Mouse (Mus musculus) neural tube, embryonic 14.5 days (tissue): ENCODE measurements around the gene Gpc6. TPM values are rescaled to one million over a fixed set of nuclear protein-coding genes. Genes with fewer than 3 reads are reported as not detected.
A peak's percentile ranks its signal among the peaks of the same experiment; 100 is the strongest.

ENCODE experiments used
- ATAC-seq: fragments of 200-750 bp; cut with Nextera tagmentation; 2 replicates; pipeline ENCODE4 v1.8.0; 2017; ENCODE audit warnings: low read depth, mild to moderate bottlenecking, moderate TSS enrichment, moderate library complexity
- H3K27ac ChIP-seq: fragments of 300-500 bp; sonication (generic); 2 replicates; pipeline ENCODE4 v1.5.1; 2014; ENCODE audit warnings: low read depth, mild to moderate bottlenecking, control low read depth, low read length, moderate library complexity, mixed read lengths
- H3K27me3 ChIP-seq: fragments of 300-500 bp; sonication (generic); 2 replicates; pipeline ENCODE4 v1.6.1; 2014; ENCODE audit warnings: low read length; ENCODE audit not compliant: control insufficient read depth, insufficient read depth
- H3K36me3 ChIP-seq: fragments of 300-500 bp; sonication (generic); 2 replicates; pipeline ENCODE4 v1.6.1; 2014; ENCODE audit warnings: low read length, mixed read lengths; ENCODE audit not compliant: control insufficient read depth, insufficient read depth
- H3K4me1 ChIP-seq: fragments of 300-500 bp; sonication (generic); 2 replicates; pipeline ENCODE4 v1.6.1; 2014; ENCODE audit warnings: low read length; ENCODE audit not compliant: control insufficient read depth, insufficient read depth
- H3K4me2 ChIP-seq: fragments of 300-500 bp; sonication (generic); 2 replicates; pipeline ENCODE4 v1.6.1; 2014; ENCODE audit warnings: mild to moderate bottlenecking, low read depth, low read length, control low read depth
- H3K4me3 ChIP-seq: fragments of 300-500 bp; sonication (generic); 2 replicates; pipeline ENCODE4 v1.5.1; 2014; ENCODE audit warnings: low read depth, low read length, control low read depth, mixed read lengths
- H3K9ac ChIP-seq: fragments of 300-500 bp; sonication (generic); replicated peaks from 2 replicates; pipeline ENCODE4 v1.6.1; 2014; ENCODE audit warnings: low read depth, mild to moderate bottlenecking, control low read depth, low read length, mixed read lengths
- H3K9me3 ChIP-seq: fragments of 300-500 bp; sonication (generic); 2 replicates; pipeline ENCODE4 v1.6.1; 2016; ENCODE audit warnings: low read length; ENCODE audit not compliant: control insufficient read depth
- WGBS: fragments of 180-500 bp; shearing (Covaris S2); extraction: QIAGEN DNeasy Blood & Tissue Kit; methylation state at CpG from one replicate; pipeline ENCODE4 v1.1.7; 2014; 5-methylcytosine and 5-hydroxymethylcytosine counted together
- polyA plus RNA-seq: library from polyadenylated mRNA; unstranded; fragments of >200 nt; fragmentation: Nextera tagmentation; extraction: Ambion mirVana; gene quantifications from 2 replicates; pipeline ENCODE4 v1.2.1, GENCODE M21; 2014

The Gpc6 gene
- polyA plus RNA-seq, 1 experiment from 2014 or later, result 20.8 TPM

- 47% methylated on average over 6 of the region's 6 CpGs for WGBS
- Histone ChIP-seq H3K36me3 (no peaks in the 10 kb centered on the region), H3K9me3 (no peaks in the 10 kb centered on the region), H3K27me3 (no peaks in the 10 kb centered on the region), H3K4me1 (0 out of 2 replicates have a peak, but pooled peaks cover 7% of the 10 kb centered on the region), H3K27ac (peak overlapping the region; percentile 29; the same call in 1 of the 2 replicates), H3K9ac (no peak overlapping the region), H3K4me2 (no peak overlapping the region), H3K4me3 (no peak overlapping the region)
- peak; percentile 76 for ATAC-seq
Observed at GRCm38 (mm10) chr14:117141077-117141848, 216.1 kb downstream of the Gpc6 start.

- WGBS, result 67% methylated on average over 4 of the region's 4 CpGs
- ATAC-seq, result no peak
Observed at GRCm38 (mm10) chr14:117146089-117146488, 221.0 kb downstream of the Gpc6 start.

GRCm38 (mm10) chr14:117146665-117147064 is 221.6 kb downstream of the Gpc6 start:
- WGBS, result 78% methylated on average over 4 of the region's 4 CpGs
- Histone ChIP-seq H3K4me1 (no peaks in the 10 kb centered on the region), H3K36me3 (no peaks in the 10 kb centered on the region), H3K9me3 (no peaks in the 10 kb centered on the region), H3K9ac (no peak overlapping the region), H3K4me2 (no peak overlapping the region), H3K27ac (no peak overlapping the region), H3K27me3 (no peaks in the 10 kb centered on the region), H3K4me3 (no peak overlapping the region)
- ATAC-seq, result no peak

More at GRCm38 (mm10) chr14:117146089-117146488, 221.0 kb downstream of the Gpc6 start:
- 0 out of 2 replicates have a peak, but pooled peaks cover 3% of the 10 kb centered on the region for H3K4me1 ChIP-seq
- no peak overlapping the region for H3K4me3 ChIP-seq
- no peak overlapping the region for H3K9ac ChIP-seq
- no peaks in the 10 kb centered on the region for H3K36me3 ChIP-seq
- H3K27me3 ChIP-seq, result no peaks in the 10 kb centered on the region
- no peak overlapping the region for H3K27ac ChIP-seq
- no peaks in the 10 kb centered on the region for H3K9me3 ChIP-seq
- no peak overlapping the region for H3K4me2 ChIP-seq

- Histone ChIP-seq H3K36me3 (no peaks in the 10 kb centered on the region), H3K9me3 (no peaks in the 10 kb centered on the region)
- 94% methylated on average over 7 of the region's 7 CpGs for WGBS
Observed at GRCm38 (mm10) chr14:117151621-117152020, 226.5 kb downstream of the Gpc6 start.

DNA sequence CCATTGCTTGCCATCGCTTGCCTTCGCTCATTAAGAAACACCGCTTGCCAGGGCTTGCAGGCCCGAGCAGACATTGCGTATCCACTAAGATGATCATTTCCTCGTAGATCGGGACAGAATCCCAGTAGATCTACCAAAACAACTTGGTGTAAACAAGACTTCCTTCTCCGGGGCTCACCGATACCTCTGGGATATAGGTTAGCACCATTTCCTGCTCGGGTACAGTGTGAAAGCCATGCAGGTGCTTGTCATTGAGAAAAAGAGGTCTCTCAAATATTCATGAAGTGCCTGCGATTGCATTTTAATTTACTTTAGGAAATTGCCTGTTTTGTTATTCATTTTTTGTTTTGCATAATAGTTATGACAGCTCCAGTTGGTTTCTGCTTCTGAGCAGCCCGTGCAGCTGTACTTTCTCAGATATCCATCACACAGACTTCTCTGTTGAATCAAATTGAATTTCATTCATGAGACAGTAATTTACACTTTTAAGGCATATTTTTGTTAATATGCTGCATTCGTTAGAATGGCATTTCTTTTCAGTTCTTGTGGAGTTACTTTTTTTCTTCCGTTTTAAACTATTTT is 230.9 kb downstream of the Gpc6 start:
- Histone ChIP-seq H3K9me3 (no peaks in the 10 kb centered on the region), H3K4me2 (no peak overlapping the region), H3K4me3 (no peak overlapping the region), H3K27me3 (no peaks in the 10 kb centered on the region), H3K4me1 (no peaks in the 10 kb centered on the region), H3K36me3 (no peaks in the 10 kb centered on the region), H3K9ac (no peak overlapping the region), H3K27ac (no peak overlapping the region)
- no peak for ATAC-seq
- WGBS, result 92% methylated on average over 14 of the region's 14 CpGs

More at GRCm38 (mm10) chr14:117151621-117152020, 226.5 kb downstream of the Gpc6 start:
- no peak for ATAC-seq
- Histone ChIP-seq H3K9ac (no peak overlapping the region), H3K4me3 (no peak overlapping the region), H3K27me3 (no peaks in the 10 kb centered on the region), H3K4me1 (no peaks in the 10 kb centered on the region), H3K4me2 (no peak overlapping the region), H3K27ac (no peak overlapping the region)

DNA sequence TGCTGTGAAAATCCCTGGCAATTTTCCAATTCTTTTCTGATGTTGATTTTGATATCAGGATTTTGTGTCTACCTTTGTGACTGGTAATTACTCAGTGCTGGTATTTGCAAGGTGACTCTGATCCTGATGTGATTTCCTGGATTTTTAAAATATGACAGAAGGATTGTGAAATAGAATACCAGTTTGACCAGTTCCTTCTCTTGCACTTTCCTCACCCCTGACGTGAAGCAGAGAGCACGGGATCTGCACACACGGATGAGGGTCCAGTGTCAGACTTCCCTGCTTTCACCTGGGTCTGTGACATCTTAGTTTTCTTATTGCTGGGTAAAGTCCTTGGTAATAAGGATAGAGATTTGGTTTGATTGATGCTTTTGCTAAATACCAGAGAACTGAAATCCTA is 232.3 kb downstream of the Gpc6 start:
- no peak overlapping the region for H3K4me3 ChIP-seq
- no peak overlapping the region for H3K27ac ChIP-seq
- no peak overlapping the region for H3K4me2 ChIP-seq
- H3K9ac ChIP-seq, result no peak overlapping the region
- no peak for ATAC-seq
- no peaks in the 10 kb centered on the region for H3K9me3 ChIP-seq
- H3K36me3 ChIP-seq, result no peaks in the 10 kb centered on the region
- no peaks in the 10 kb centered on the region for H3K4me1 ChIP-seq
- H3K27me3 ChIP-seq, result no peaks in the 10 kb centered on the region
- 90% methylated on average over 3 of the region's 3 CpGs for WGBS

GRCm38 (mm10) chr14:117166350-117166749 is 241.2 kb downstream of the Gpc6 start:
- no peaks in the 10 kb centered on the region for H3K4me1 ChIP-seq
- ATAC-seq, result no peak
- 95% methylated on average over 5 of the region's 5 CpGs for WGBS
- no peaks in the 10 kb centered on the region for H3K36me3 ChIP-seq
- H3K9me3 ChIP-seq, result no peaks in the 10 kb centered on the region
- no peak overlapping the region for H3K4me2 ChIP-seq
- no peak overlapping the region for H3K9ac ChIP-seq
- H3K27me3 ChIP-seq, result no peaks in the 10 kb centered on the region
- H3K27ac ChIP-seq, result no peak overlapping the region
- no peak overlapping the region for H3K4me3 ChIP-seq

GRCm38 (mm10) chr14:117193364-117193763 is 268.2 kb downstream of the Gpc6 start:
- Histone ChIP-seq H3K4me2 (no peak overlapping the region), H3K4me1 (no peaks in the 10 kb centered on the region), H3K9ac (no peak overlapping the region), H3K27me3 (no peaks in the 10 kb centered on the region), H3K36me3 (no peaks in the 10 kb centered on the region), H3K4me3 (no peak overlapping the region), H3K9me3 (no peaks in the 10 kb centered on the region), H3K27ac (no peak overlapping the region)
- ATAC-seq, result no peak
- WGBS, result 98% methylated on average over 2 of the region's 2 CpGs

- Histone ChIP-seq H3K9me3 (no peaks in the 10 kb centered on the region), H3K27ac (no peak overlapping the region), H3K9ac (no peak overlapping the region), H3K4me3 (no peak overlapping the region), H3K36me3 (no peaks in the 10 kb centered on the region), H3K4me1 (no peaks in the 10 kb centered on the region), H3K27me3 (no peaks in the 10 kb centered on the region), H3K4me2 (no peak overlapping the region)
- 87% methylated on average over 2 of the region's 2 CpGs for WGBS
- no peak for ATAC-seq
Observed at GRCm38 (mm10) chr14:117202012-117202411, 276.9 kb downstream of the Gpc6 start.
